Comparison of ENCODE assay signal across 17 mouse cellular contexts in genomic region chr16:26169382-26169781, GRCm38 (mm10).
"Had no signal": no experiment of that assay in that cellular context is flagged by ENCODE, and none has a peak within 500 bp of the region (broad histone marks: within the 10 kb centered on the region; RNA-seq: fewer than 3 reads in every experiment).

No protein-coding gene starts in this region.

- H3K36me3 ChIP-seq: lung, embryonic 15.5 days; midbrain, embryonic 13.5 days; midbrain, embryonic 15.5 days; neural tube, embryonic 12.5 days; stomach, embryonic 15.5 days had no signal

- H3K4me3 ChIP-seq: lung, embryonic 15.5 days; megakaryocyte, embryonic 14.5 days; midbrain, embryonic 13.5 days; midbrain, embryonic 15.5 days; neural tube, embryonic 12.5 days; stomach, embryonic 15.5 days had no signal

- H3K27me3 ChIP-seq: lung, embryonic 15.5 days; midbrain, embryonic 13.5 days; midbrain, embryonic 15.5 days; neural tube, embryonic 12.5 days; stomach, embryonic 15.5 days had no signal

- H3K9me3 ChIP-seq: lung, embryonic 15.5 days; midbrain, embryonic 13.5 days; midbrain, embryonic 15.5 days; neural tube, embryonic 12.5 days; stomach, embryonic 15.5 days had no signal

- H3K9ac ChIP-seq: lung, embryonic 15.5 days; midbrain, embryonic 13.5 days; midbrain, embryonic 15.5 days; neural tube, embryonic 12.5 days; stomach, embryonic 15.5 days had no signal

- H3K4me2 ChIP-seq: lung, embryonic 15.5 days; midbrain, embryonic 11.5 days; midbrain, embryonic 13.5 days; midbrain, embryonic 15.5 days; neural tube, embryonic 12.5 days; stomach, embryonic 15.5 days had no signal

- H3K27ac ChIP-seq: lung, embryonic 15.5 days; macrophage; midbrain, embryonic 13.5 days; midbrain, embryonic 15.5 days; neural tube, embryonic 12.5 days; stomach, embryonic 15.5 days; stomach, postnatal 0 days had no signal

- H3K4me1 ChIP-seq: lung, embryonic 15.5 days; megakaryocyte, embryonic 14.5 days; midbrain, embryonic 13.5 days; midbrain, embryonic 15.5 days; neural tube, embryonic 12.5 days; stomach, embryonic 15.5 days had no signal

- DNase-seq: lung, adult 2 months; lung, postnatal 14 days; lung, postnatal 36 days; right cerebral cortex, postnatal 14 days; thymus, adult 2 months; thymus, postnatal 25 days; thymus, postnatal 4 days had no signal

- ATAC-seq: lung, postnatal 0 days; midbrain, embryonic 13.5 days; midbrain, embryonic 15.5 days had no signal
